Mouse (Mus musculus): ENCODE results near the gene Tppp3. TPM values are rescaled to one million over a fixed set of nuclear protein-coding genes. Genes with fewer than 3 reads are reported as not detected.

Gene Tppp3
- polyA plus RNA-seq, 1 experiment: 21.5 TPM

DNA sequence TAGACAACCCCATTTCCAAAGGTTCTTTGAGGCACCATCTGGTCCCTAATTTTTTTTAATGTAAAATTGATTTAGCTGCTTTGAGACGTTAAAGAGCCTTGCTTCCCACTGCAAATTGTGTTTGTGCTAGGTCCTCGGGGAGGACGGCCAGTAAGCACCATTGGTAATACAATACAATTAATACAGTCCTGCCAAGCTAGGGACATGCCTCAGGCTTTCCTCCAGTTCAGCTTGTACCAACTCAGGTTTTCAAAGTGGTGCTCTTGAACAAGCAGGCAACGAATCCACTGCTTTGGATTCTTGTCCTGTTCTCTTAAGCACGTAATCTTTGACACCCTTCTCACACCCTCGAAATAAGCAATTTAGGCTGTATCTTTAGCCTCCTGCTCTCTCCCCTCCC lies 38.3 kb downstream of the Tppp3 start:
- H3K27ac ChIP-seq (ENCODE audit: control insufficient read depth, insufficient read depth, low read depth, low read length): no peak overlapping the region

DNA sequence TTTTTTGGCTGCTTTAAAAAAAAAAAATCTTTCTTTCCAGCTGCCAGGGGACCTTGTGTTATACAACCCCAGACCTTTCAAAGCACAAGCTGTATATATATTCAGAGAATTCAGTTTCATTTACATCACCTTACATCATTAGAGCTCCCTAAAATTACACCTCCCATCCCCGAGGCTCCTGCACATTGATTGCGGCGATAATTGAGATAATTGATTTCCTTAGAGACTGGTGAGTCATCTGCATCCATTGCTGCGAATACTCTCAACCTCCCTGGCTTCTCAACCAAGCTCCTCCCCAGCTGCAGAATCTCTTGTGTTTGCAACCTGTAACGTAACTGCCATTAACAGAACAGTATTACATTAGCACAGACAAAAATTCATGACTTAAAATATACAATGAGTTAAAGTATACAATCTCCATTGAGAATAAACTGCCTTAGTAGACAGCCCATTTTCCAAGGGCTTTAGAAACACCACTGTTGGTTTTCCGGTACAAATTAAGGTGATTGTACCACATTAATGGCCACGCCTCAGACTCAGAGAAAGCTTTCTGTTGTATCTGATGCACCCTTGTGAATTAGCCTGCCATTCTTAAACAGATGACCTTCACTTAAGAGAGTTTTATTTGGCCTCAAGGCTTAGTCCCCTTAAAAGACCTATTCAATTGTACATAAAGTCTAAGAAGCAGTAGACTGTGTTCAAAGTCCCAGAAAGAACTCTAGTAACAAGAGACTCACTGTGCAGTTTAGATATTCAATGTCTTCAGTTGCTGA lies 39.4 kb downstream of the Tppp3 start:
- Histone ChIP-seq H3K27me3 (ENCODE audit: control insufficient read depth, insufficient read depth, low read length) (no peaks in the 10 kb centered on the region), H3K36me3 (ENCODE audit: control insufficient read depth, insufficient read depth, low read length) (peaks cover 3% of the 10 kb centered on the region), H3K27ac (ENCODE audit: control insufficient read depth, insufficient read depth, low read depth, low read length) (no peak overlapping the region), H3K4me3 (ENCODE audit: control insufficient read depth, low read depth, low read length) (no peak overlapping the region), H3K4me1 (ENCODE audit: control insufficient read depth, insufficient read depth, low read length) (no peaks in the 10 kb centered on the region)
- TF ChIP-seq CTCF (IDR thresholded peaks at IDR 0.05; ENCODE audit: control insufficient read depth, insufficient read depth, insufficient replicate concordance, low read depth, low read length) (no peak), POLR2A (IDR thresholded peaks at IDR 0.05; ENCODE audit: control insufficient read depth, low read depth, low read length) (no peak)

More for the DNA sequence above, 38.3 kb downstream of the Tppp3 start:
- TF ChIP-seq POLR2A (IDR thresholded peaks at IDR 0.05; ENCODE audit: control insufficient read depth, low read depth, low read length): no peak
- TF ChIP-seq CTCF (IDR thresholded peaks at IDR 0.05; ENCODE audit: control insufficient read depth, insufficient read depth, insufficient replicate concordance, low read depth, low read length): no peak
- Histone ChIP-seq H3K4me1 (ENCODE audit: control insufficient read depth, insufficient read depth, low read length) (no peaks in the 10 kb centered on the region), H3K27me3 (ENCODE audit: control insufficient read depth, insufficient read depth, low read length) (no peaks in the 10 kb centered on the region), H3K36me3 (ENCODE audit: control insufficient read depth, insufficient read depth, low read length) (peaks cover 1% of the 10 kb centered on the region; the same call in 1 of the 2 replicates), H3K4me3 (ENCODE audit: control insufficient read depth, low read depth, low read length) (no peak overlapping the region)

DNA sequence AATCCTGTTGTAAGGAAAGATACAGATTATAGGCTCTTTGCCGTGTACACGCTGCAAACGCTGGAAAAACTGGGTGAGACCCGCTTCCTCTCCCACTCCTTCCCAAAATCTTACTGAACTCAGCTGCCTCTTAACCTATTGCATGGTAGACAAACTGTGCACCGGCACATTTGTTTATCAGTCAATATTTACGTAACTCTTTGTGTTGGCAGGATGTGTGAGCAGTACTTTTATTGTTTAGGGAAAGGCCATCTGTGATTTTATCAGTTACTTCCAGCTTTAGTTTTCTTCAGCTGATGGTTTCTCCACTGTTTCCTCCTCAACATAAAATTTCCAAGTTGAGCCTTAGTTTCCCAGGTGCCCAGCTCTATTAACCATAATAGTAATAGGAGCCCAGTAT lies 44.4 kb downstream of the Tppp3 start:
- Histone ChIP-seq H3K27ac (ENCODE audit: control insufficient read depth, insufficient read depth, low read depth, low read length) (no peak overlapping the region), H3K36me3 (ENCODE audit: control insufficient read depth, insufficient read depth, low read length) (peaks cover 3% of the 10 kb centered on the region), H3K4me1 (ENCODE audit: control insufficient read depth, insufficient read depth, low read length) (no peaks in the 10 kb centered on the region), H3K4me3 (ENCODE audit: control insufficient read depth, low read depth, low read length) (peak overlapping the region; percentile 71), H3K27me3 (ENCODE audit: control insufficient read depth, insufficient read depth, low read length) (no peaks in the 10 kb centered on the region)
- no peak for TF ChIP-seq CTCF (IDR thresholded peaks at IDR 0.05; ENCODE audit: control insufficient read depth, insufficient read depth, insufficient replicate concordance, low read depth, low read length)
- TF ChIP-seq POLR2A (IDR thresholded peaks at IDR 0.05; ENCODE audit: control insufficient read depth, low read depth, low read length): no peak

DNA sequence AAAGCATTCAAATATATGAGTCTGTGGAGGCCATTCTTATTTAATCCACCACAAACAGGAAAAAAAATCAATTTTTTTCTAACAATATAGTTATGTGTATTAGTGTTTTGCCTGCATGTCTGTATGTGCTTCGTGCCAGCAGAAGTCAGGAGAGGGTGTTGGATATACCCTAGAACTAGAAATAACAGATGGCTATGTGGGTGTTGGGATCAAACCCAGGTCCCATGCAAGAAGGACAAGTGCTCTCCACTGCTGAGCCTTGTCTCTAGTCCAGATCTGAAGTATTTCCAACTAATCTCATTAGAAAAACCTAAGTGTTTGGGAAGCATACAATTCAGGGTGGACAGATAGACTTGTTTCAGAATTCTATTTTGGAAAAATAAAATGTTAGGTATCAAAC lies 49.3 kb downstream of the Tppp3 start:
- no peak overlapping the region for H3K27ac ChIP-seq (ENCODE audit: control insufficient read depth, insufficient read depth, low read depth, low read length)
- H3K4me3 ChIP-seq (ENCODE audit: control insufficient read depth, low read depth, low read length): no peak overlapping the region
- H3K27me3 ChIP-seq (ENCODE audit: control insufficient read depth, insufficient read depth, low read length): no peaks in the 10 kb centered on the region
- no peaks in the 10 kb centered on the region for H3K4me1 ChIP-seq (ENCODE audit: control insufficient read depth, insufficient read depth, low read length)
- no peaks in the 10 kb centered on the region; the same call in 1 of the 2 replicates for H3K36me3 ChIP-seq (ENCODE audit: control insufficient read depth, insufficient read depth, low read length)
- TF ChIP-seq POLR2A (IDR thresholded peaks at IDR 0.05; ENCODE audit: control insufficient read depth, low read depth, low read length): no peak

DNA sequence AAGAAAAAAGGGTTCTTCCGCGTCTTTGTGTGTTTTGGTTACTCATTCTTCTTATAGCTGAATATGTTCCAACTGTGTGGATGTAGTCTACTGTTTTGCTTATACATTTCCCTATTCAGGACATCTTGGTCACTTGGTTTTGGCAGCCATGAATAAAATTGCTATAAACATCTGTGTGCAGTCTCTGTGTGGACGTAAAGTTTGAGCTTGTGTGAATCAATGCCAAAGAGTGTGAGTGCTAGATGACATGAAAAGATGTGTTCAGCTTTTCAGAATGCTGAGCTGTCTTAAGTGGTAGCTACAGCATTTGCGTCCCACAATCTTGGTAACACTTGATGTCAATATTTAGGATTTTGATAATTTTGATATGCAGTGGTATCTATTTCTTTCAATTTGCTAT lies 51.5 kb downstream of the Tppp3 start:
- Histone ChIP-seq H3K27me3 (ENCODE audit: control insufficient read depth, insufficient read depth, low read length) (no peaks in the 10 kb centered on the region), H3K36me3 (ENCODE audit: control insufficient read depth, insufficient read depth, low read length) (no peaks in the 10 kb centered on the region), H3K27ac (ENCODE audit: control insufficient read depth, insufficient read depth, low read depth, low read length) (no peak overlapping the region), H3K4me3 (ENCODE audit: control insufficient read depth, low read depth, low read length) (no peak overlapping the region), H3K4me1 (ENCODE audit: control insufficient read depth, insufficient read depth, low read length) (no peaks in the 10 kb centered on the region)
- TF ChIP-seq POLR2A (IDR thresholded peaks at IDR 0.05; ENCODE audit: control insufficient read depth, low read depth, low read length) (no peak), CTCF (IDR thresholded peaks at IDR 0.05; ENCODE audit: control insufficient read depth, insufficient read depth, insufficient replicate concordance, low read depth, low read length) (no peak)

DNA sequence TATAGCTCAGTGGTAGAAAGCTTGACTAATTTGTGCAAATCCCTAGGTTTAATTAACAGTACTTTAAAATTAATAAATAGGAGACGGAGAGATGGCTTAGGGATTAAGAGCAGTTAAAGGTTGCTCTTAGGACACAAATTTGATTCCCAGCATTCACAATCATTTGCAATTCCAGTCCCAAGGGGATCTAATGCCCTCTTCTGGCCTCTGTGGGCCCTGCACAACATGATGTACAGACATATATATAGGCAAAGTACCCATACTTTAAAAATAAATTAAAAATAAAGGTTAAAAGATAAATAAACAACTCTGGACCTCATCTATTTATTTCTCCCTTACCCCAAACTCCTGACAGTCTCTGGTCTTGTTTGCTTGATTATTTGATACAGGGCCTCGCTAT lies 52.3 kb downstream of the Tppp3 start:
- H3K27ac ChIP-seq (ENCODE audit: control insufficient read depth, insufficient read depth, low read depth, low read length): no peak overlapping the region
- no peaks in the 10 kb centered on the region for H3K36me3 ChIP-seq (ENCODE audit: control insufficient read depth, insufficient read depth, low read length)
- no peak overlapping the region for H3K4me3 ChIP-seq (ENCODE audit: control insufficient read depth, low read depth, low read length)
- no peaks in the 10 kb centered on the region for H3K4me1 ChIP-seq (ENCODE audit: control insufficient read depth, insufficient read depth, low read length)
- TF ChIP-seq POLR2A (IDR thresholded peaks at IDR 0.05; ENCODE audit: control insufficient read depth, low read depth, low read length): no peak
- no peak for TF ChIP-seq CTCF (IDR thresholded peaks at IDR 0.05; ENCODE audit: control insufficient read depth, insufficient read depth, insufficient replicate concordance, low read depth, low read length)
- H3K27me3 ChIP-seq (ENCODE audit: control insufficient read depth, insufficient read depth, low read length): no peaks in the 10 kb centered on the region

Other genes starting within 250 kb of the Tppp3 start
- 6.4 and 7.8 TPM in 2 replicates for gene D230025D16Rik, start 246.4 kb downstream of the Tppp3 start, polyA plus RNA-seq (2012; rRNA removed)
- gene B3gnt9, start 216.4 kb downstream of the Tppp3 start, polyA plus RNA-seq (2012; rRNA removed): 6.8 and 7.0 TPM in 2 replicates
- gene Tradd, start 206.9 kb downstream of the Tppp3 start, polyA plus RNA-seq (2012; rRNA removed): 2.4 TPM in 2 replicates
- gene Fbxl8, start 206.9 kb downstream of the Tppp3 start, polyA plus RNA-seq (2012; rRNA removed): 0.51 and 0.55 TPM in 2 replicates
- 0.09 and 0.20 TPM in 2 replicates for gene Hsf4, start 201.7 kb downstream of the Tppp3 start, polyA plus RNA-seq (2012; rRNA removed)
- 0.09 and 0.11 TPM in 2 replicates for gene Nol3, start 195.4 kb downstream of the Tppp3 start, polyA plus RNA-seq (2012; rRNA removed)
- gene 4931428F04Rik, start 181.7 kb downstream of the Tppp3 start, polyA plus RNA-seq (2012; rRNA removed): 78.2 and 90.9 TPM in 2 replicates
- gene Exoc3l, start 175.4 kb downstream of the Tppp3 start, polyA plus RNA-seq (2012; rRNA removed): 28.2 and 28.5 TPM in 2 replicates
- 64.1 and 67.7 TPM in 2 replicates for gene E2f4, start 173.9 kb downstream of the Tppp3 start, polyA plus RNA-seq (2012; rRNA removed)
- gene Elmo3, start 165.9 kb downstream of the Tppp3 start, polyA plus RNA-seq (2012; rRNA removed): 3.5 and 5.0 TPM in 2 replicates
- gene Lrrc29, start 145.2 kb downstream of the Tppp3 start, polyA plus RNA-seq (2012; rRNA removed): 117 and 127 TPM in 2 replicates
- 31.4 and 32.4 TPM in 2 replicates for gene Tmem208, start 145.2 kb downstream of the Tppp3 start, polyA plus RNA-seq (2012; rRNA removed)
- 17.9 TPM in 2 replicates for gene Fhod1, start 123.6 kb downstream of the Tppp3 start, polyA plus RNA-seq (2012; rRNA removed)
- 33.5 and 35.4 TPM in 2 replicates for gene Slc9a5, start 122.7 kb downstream of the Tppp3 start, polyA plus RNA-seq (2012; rRNA removed)
- 23.0 and 24.2 TPM in 2 replicates for gene Plekhg4, start 98.3 kb downstream of the Tppp3 start, polyA plus RNA-seq (2012; rRNA removed)
- gene Kctd19, start 58.0 kb downstream of the Tppp3 start, polyA plus RNA-seq (2012; rRNA removed): 174 and 187 TPM in 2 replicates
- 75.6 and 79.0 TPM in 2 replicates for gene Lrrc36, start 58.0 kb downstream of the Tppp3 start, polyA plus RNA-seq (2012; rRNA removed)
- gene Zdhhc1, start 25.4 kb upstream of the Tppp3 start, polyA plus RNA-seq (2012; rRNA removed): 45.4 and 50.1 TPM in 2 replicates
- gene Hsd11b2, start 47.2 kb upstream of the Tppp3 start, polyA plus RNA-seq (2012; rRNA removed): 0.19 and 0.41 TPM in 2 replicates
- 43.8 and 47.4 TPM in 2 replicates for gene Atp6v0d1, start 94.5 kb upstream of the Tppp3 start, polyA plus RNA-seq (2012; rRNA removed)
- 5.4 and 6.3 TPM in 2 replicates for gene Ripor1, start 133.7 kb upstream of the Tppp3 start, polyA plus RNA-seq (2012; rRNA removed)
- gene Ctcf, start 165.0 kb upstream of the Tppp3 start, polyA plus RNA-seq (2012; rRNA removed): 6.8 and 7.2 TPM in 2 replicates
- not detected in 2 replicates for gene Agrp, start 165.9 kb upstream of the Tppp3 start, polyA plus RNA-seq (2012; rRNA removed)
- 1.2 TPM in 2 replicates for gene Carmil2, start 214.7 kb upstream of the Tppp3 start, polyA plus RNA-seq (2012; rRNA removed)
- 40.2 and 40.4 TPM in 2 replicates for gene Acd, start 229.6 kb upstream of the Tppp3 start, polyA plus RNA-seq (2012; rRNA removed)
- gene Pard6a, start 229.6 kb upstream of the Tppp3 start, polyA plus RNA-seq (2012; rRNA removed): 82.9 and 87.7 TPM in 2 replicates
- 55.8 and 60.1 TPM in 2 replicates for gene 4933405L10Rik, start 236.1 kb upstream of the Tppp3 start, polyA plus RNA-seq (2012; rRNA removed)
- 84.2 and 98.6 TPM in 2 replicates for gene Enkd1, start 236.7 kb upstream of the Tppp3 start, polyA plus RNA-seq (2012; rRNA removed)

Measured in testis, adult 2 months (tissue).